Mouse (Mus musculus): ENCODE data around the gene Itgb6. TPM values are rescaled to one million over a fixed set of nuclear protein-coding genes. Genes with fewer than 3 reads are reported as not detected.

Itgb6 gene
- total and polyA plus RNA-seq, 3 experiments, result not detected

GRCm38 (mm10) chr2:60720205-60720604 lies 2.2 kb downstream of the Itgb6 start:
- dilution Hi-C loops (cut with MboI; ENCODE audit: extremely low pct_ligation_motif_present, extremely low pct_unique_long_range_greater_than_20kb, low sequenced_read_pairs) (no loop called here), in situ Hi-C loops (cut with MboI; ENCODE audit: low pct_ligation_motif_present, low pct_unique_long_range_greater_than_20kb, low sequenced_read_pairs) (no loop called here)
- TF ChIP-seq JUND (conservative IDR thresholded peaks at IDR 0.05; ENCODE audit: low read depth, low read length), result no peak
- no peak for TF ChIP-seq ELF1 (IDR thresholded peaks at IDR 0.05; ENCODE audit: low read depth, low read length)
- TF ChIP-seq TBP (conservative IDR thresholded peaks at IDR 0.05; ENCODE audit: low read depth, low read length), result no peak
- TF ChIP-seq MAX (IDR thresholded peaks at IDR 0.05; ENCODE audit: low read length), result no peak
- no peak for TF ChIP-seq ZKSCAN1 (IDR thresholded peaks at IDR 0.05; ENCODE audit: borderline replicate concordance, low read depth, low read length)
- TF ChIP-seq CHD1 (IDR thresholded peaks at IDR 0.05; ENCODE audit: low read depth, low read length), result no peak
- H3K79me2 ChIP-seq (replicated peaks; ENCODE audit: control insufficient read depth, extremely low read depth, insufficient read depth, poor library complexity, severe bottlenecking), result no peaks in the 10 kb centered on the region
- H3K4me2 ChIP-seq (ENCODE audit: insufficient read depth, low read depth, poor library complexity, severe bottlenecking), result no peak overlapping the region
- DNase-seq (ENCODE audit: extremely low read depth), result no peak
- H3K4me3 ChIP-seq (replicated peaks in 1 of 3; ENCODE audit: low read depth in 2 of 3, low read length in 2 of 3, poor library complexity in 1 of 3), result no peak overlapping the region
- no peaks in the 10 kb centered on the region for H3K27me3 ChIP-seq (replicated peaks)
- H3K27ac ChIP-seq (ENCODE audit: insufficient read depth, low read depth), result no peak overlapping the region
- no peak overlapping the region for H3K9ac ChIP-seq (ENCODE audit: insufficient read depth, low read depth)
- no peaks in the 10 kb centered on the region for H3K9me3 ChIP-seq (replicated peaks; ENCODE audit: low read length)
- H3K4me1 ChIP-seq (ENCODE audit: control insufficient read depth in 1 of 2, insufficient read depth in 2 of 2), result no peaks in the 10 kb centered on the region
- no peaks in the 10 kb centered on the region for H3K36me3 ChIP-seq (replicated peaks in 1 of 2; ENCODE audit: control insufficient read depth in 1 of 2, insufficient read depth in 1 of 2, low read length in 1 of 2)

- no peak overlapping the region for H3K27ac ChIP-seq (ENCODE audit: insufficient read depth, low read depth)
- no peak overlapping the region for H3K9ac ChIP-seq (ENCODE audit: insufficient read depth, low read depth)
- in situ Hi-C loops (cut with MboI; ENCODE audit: low pct_ligation_motif_present, low pct_unique_long_range_greater_than_20kb, low sequenced_read_pairs), result no loop called here
- no peaks in the 10 kb centered on the region for H3K27me3 ChIP-seq (replicated peaks)
- peaks cover 0 to 6% of the 10 kb centered on the region in 2 experiments; a peak in 1 of 4 replicates for H3K4me1 ChIP-seq (ENCODE audit: control insufficient read depth in 1 of 2, insufficient read depth in 2 of 2)
- no peak for DNase-seq (ENCODE audit: extremely low read depth)
- H3K9me3 ChIP-seq (replicated peaks; ENCODE audit: low read length), result no peaks in the 10 kb centered on the region
- TF ChIP-seq KAT2A (IDR thresholded peaks at IDR 0.05; ENCODE audit: insufficient replicate concordance, low read length), result no peak
- no peak for TF ChIP-seq SMC3 (IDR thresholded peaks at IDR 0.05; ENCODE audit: low read depth, low read length)
- no peak for TF ChIP-seq UBTF (IDR thresholded peaks at IDR 0.05; ENCODE audit: low read depth, low read length)
- no peak for TF ChIP-seq BHLHE40 (IDR thresholded peaks at IDR 0.05; ENCODE audit: low read depth, low read length)
- TF ChIP-seq MAFK (IDR thresholded peaks at IDR 0.05; ENCODE audit: insufficient replicate concordance, low read length), result no peak
- no peak for TF ChIP-seq RCOR1 (conservative IDR thresholded peaks at IDR 0.05; ENCODE audit: low read depth, low read length)
- TF ChIP-seq MAX (IDR thresholded peaks at IDR 0.05; ENCODE audit: low read length), result no peak
- TF ChIP-seq JUND (conservative IDR thresholded peaks at IDR 0.05; ENCODE audit: low read depth, low read length), result no peak
- TF ChIP-seq CHD2 (IDR thresholded peaks at IDR 0.05; ENCODE audit: low read length), result no peak
- TF ChIP-seq ZC3H11A (IDR thresholded peaks at IDR 0.05; ENCODE audit: low read depth, low read length), result no peak
- no peak for TF ChIP-seq MAZ (IDR thresholded peaks at IDR 0.05; ENCODE audit: low read depth, low read length)
- TF ChIP-seq PAX5 (IDR thresholded peaks at IDR 0.05; ENCODE audit: low read length), result no peak
- no peak for TF ChIP-seq HCFC1 (IDR thresholded peaks at IDR 0.05; ENCODE audit: low read depth, low read length)
- TF ChIP-seq TCF12 (IDR thresholded peaks at IDR 0.05; ENCODE audit: low read depth, low read length), result no peak
- no peak for TF ChIP-seq SIN3A (IDR thresholded peaks at IDR 0.05; ENCODE audit: low read length)
- no peak for TF ChIP-seq CHD1 (IDR thresholded peaks at IDR 0.05; ENCODE audit: low read depth, low read length)
- dilution Hi-C loops (cut with MboI; ENCODE audit: extremely low pct_ligation_motif_present, extremely low pct_unique_long_range_greater_than_20kb, low sequenced_read_pairs), result no loop called here
- no peaks in the 10 kb centered on the region for H3K79me2 ChIP-seq (replicated peaks; ENCODE audit: control insufficient read depth, extremely low read depth, insufficient read depth, poor library complexity, severe bottlenecking)
- no peaks in the 10 kb centered on the region for H3K36me3 ChIP-seq (replicated peaks in 1 of 2; ENCODE audit: control insufficient read depth in 1 of 2, insufficient read depth in 1 of 2, low read length in 1 of 2)
- no peak overlapping the region for H3K4me3 ChIP-seq (replicated peaks in 1 of 3; ENCODE audit: low read depth in 2 of 3, low read length in 2 of 3, poor library complexity in 1 of 3)
- H3K4me2 ChIP-seq (ENCODE audit: insufficient read depth, low read depth, poor library complexity, severe bottlenecking), result no peak overlapping the region
Observed at GRCm38 (mm10) chr2:60717348-60717747, 5.1 kb downstream of the Itgb6 start.

Data from CH12.LX (cell line).